23 mouse cellular contexts compared by ENCODE assay signal in the genomic region with DNA sequence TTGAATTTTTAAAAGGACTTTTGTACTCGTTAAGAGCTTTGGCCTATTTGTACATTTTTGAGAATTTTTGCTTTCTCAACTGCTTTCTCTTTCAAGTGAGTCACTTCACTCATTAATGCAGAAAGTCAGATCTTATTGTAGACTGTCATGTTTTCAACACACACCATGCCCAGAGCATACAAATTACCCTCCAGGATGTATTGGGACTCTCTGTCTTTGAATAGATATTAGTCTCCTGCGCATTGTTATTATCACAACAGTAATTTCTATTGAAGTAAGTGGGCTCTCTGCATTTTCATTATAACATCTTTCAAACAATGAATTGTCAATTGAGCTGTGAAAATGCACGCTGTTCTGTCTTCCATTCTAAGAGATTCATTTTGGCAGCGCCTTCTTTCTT.
DNase-seq lines count a peak whose midpoint lies in the region; ATAC-seq and TF ChIP-seq lines count a peak whose summit lies in the region.
"Had no signal": no experiment of that assay in that cellular context is flagged by ENCODE, and none has a peak within 500 bp of the region (broad histone marks: within the 10 kb centered on the region; RNA-seq: fewer than 3 reads in every experiment).

No protein-coding gene starts in this region.

- no peak overlapping the region for H3K9ac ChIP-seq in forebrain, embryonic 13.5 days
- H3K9ac ChIP-seq in forebrain, postnatal 0 days, result no peak overlapping the region
- no peak overlapping the region for H3K9ac ChIP-seq in forebrain, embryonic 11.5 days (ENCODE audit: low read length)
- no peak overlapping the region for H3K9ac ChIP-seq in midbrain, embryonic 14.5 days (replicated peaks; ENCODE audit: low read length)
- H3K9ac ChIP-seq: embryonic facial prominence, embryonic 12.5 days; embryonic facial prominence, embryonic 15.5 days; hindbrain, embryonic 12.5 days; hindbrain, embryonic 15.5 days had no signal

- TF ChIP-seq CTCF in forebrain, postnatal 0 days (IDR thresholded peaks at IDR 0.05; ENCODE audit: low read depth), result no peak

- H3K27ac ChIP-seq in forebrain, embryonic 13.5 days, result no peak overlapping the region
- H3K27ac ChIP-seq in forebrain, embryonic 10.5 days, result no peak overlapping the region
- H3K27ac ChIP-seq in forebrain, postnatal 0 days (ENCODE audit: low read depth, low read length), result no peak overlapping the region; the same call in 1 of the 2 replicates
- no peak overlapping the region for H3K27ac ChIP-seq in forebrain, embryonic 11.5 days (ENCODE audit: low read depth, low read length)
- H3K27ac ChIP-seq in midbrain, embryonic 14.5 days (replicated peaks; ENCODE audit: low read depth, low read length), result no peak overlapping the region
- H3K27ac ChIP-seq in midbrain, embryonic 10.5 days (replicated peaks), result no peak overlapping the region
- H3K27ac ChIP-seq: embryonic facial prominence, embryonic 12.5 days; embryonic facial prominence, embryonic 15.5 days; gastrocnemius, adult 2 months; hindbrain, embryonic 12.5 days; hindbrain, embryonic 15.5 days had no signal

- H3K9me3 ChIP-seq in forebrain, embryonic 13.5 days (replicated peaks), result no peaks in the 10 kb centered on the region
- H3K9me3 ChIP-seq in forebrain, embryonic 10.5 days, result no peaks in the 10 kb centered on the region
- H3K9me3 ChIP-seq in forebrain, postnatal 0 days (ENCODE audit: low read length), result no peaks in the 10 kb centered on the region
- H3K9me3 ChIP-seq in forebrain, embryonic 11.5 days (ENCODE audit: control insufficient read depth, low read length), result no peaks in the 10 kb centered on the region
- H3K9me3 ChIP-seq in midbrain, embryonic 14.5 days (ENCODE audit: control insufficient read depth, low read length), result no peaks in the 10 kb centered on the region
- H3K9me3 ChIP-seq in midbrain, embryonic 10.5 days (replicated peaks), result no peaks in the 10 kb centered on the region
- H3K9me3 ChIP-seq: embryonic facial prominence, embryonic 12.5 days; embryonic facial prominence, embryonic 15.5 days; hindbrain, embryonic 12.5 days; hindbrain, embryonic 15.5 days had no signal

- no peak overlapping the region for H3K4me3 ChIP-seq in forebrain, embryonic 13.5 days
- H3K4me3 ChIP-seq in forebrain, embryonic 10.5 days, result no peak overlapping the region
- no peak overlapping the region for H3K4me3 ChIP-seq in forebrain, postnatal 0 days (ENCODE audit: low read depth, low read length)
- no peak overlapping the region for H3K4me3 ChIP-seq in forebrain, embryonic 11.5 days (ENCODE audit: low read depth, low read length)
- H3K4me3 ChIP-seq in midbrain, embryonic 14.5 days (replicated peaks; ENCODE audit: low read depth, low read length), result no peak overlapping the region
- no peak overlapping the region for H3K4me3 ChIP-seq in midbrain, embryonic 10.5 days
- H3K4me3 ChIP-seq: embryonic facial prominence, embryonic 12.5 days; embryonic facial prominence, embryonic 15.5 days; erythroblast, embryonic 14.5 days; gastrocnemius, adult 2 months; hindbrain, embryonic 12.5 days; hindbrain, embryonic 15.5 days had no signal

- peak; percentile 43; the same call in 1 of the 2 replicates for ATAC-seq in forebrain, embryonic 13.5 days
- peak; percentile 66 for ATAC-seq in forebrain, postnatal 0 days
- no peak; the same call in 1 of the 2 replicates for ATAC-seq in forebrain, embryonic 11.5 days (replicated peaks; ENCODE audit: low FRiP score)
- no peak for ATAC-seq in midbrain, embryonic 14.5 days (ENCODE audit: low FRiP score, low TSS enrichment)
- ATAC-seq: intestine, postnatal 0 days; Patski had no signal

- peaks cover 10% of the 10 kb centered on the region for H3K4me1 ChIP-seq in forebrain, embryonic 13.5 days
- peaks cover 20% of the 10 kb centered on the region for H3K4me1 ChIP-seq in forebrain, embryonic 10.5 days
- peaks cover 9% of the 10 kb centered on the region for H3K4me1 ChIP-seq in forebrain, postnatal 0 days (ENCODE audit: insufficient read depth)
- H3K4me1 ChIP-seq in forebrain, embryonic 11.5 days (replicated peaks; ENCODE audit: control insufficient read depth, insufficient read depth, low read length), result 0 out of 2 replicates have a peak, but pooled peaks cover 3% of the 10 kb centered on the region
- H3K4me1 ChIP-seq in midbrain, embryonic 14.5 days (ENCODE audit: control insufficient read depth, insufficient read depth, low read length), result peaks cover 5% of the 10 kb centered on the region; the same call in 1 of the 2 replicates
- peaks cover 15% of the 10 kb centered on the region; the same call in 1 of the 2 replicates for H3K4me1 ChIP-seq in midbrain, embryonic 10.5 days
- H3K4me1 ChIP-seq: embryonic facial prominence, embryonic 12.5 days; embryonic facial prominence, embryonic 15.5 days; hindbrain, embryonic 15.5 days had no signal

- no peaks in the 10 kb centered on the region for H3K27me3 ChIP-seq in forebrain, embryonic 13.5 days
- H3K27me3 ChIP-seq in forebrain, embryonic 10.5 days (ENCODE audit: poor library complexity, severe bottlenecking), result no peaks in the 10 kb centered on the region
- H3K27me3 ChIP-seq in forebrain, postnatal 0 days (ENCODE audit: insufficient read depth, low read length), result no peaks in the 10 kb centered on the region
- no peaks in the 10 kb centered on the region for H3K27me3 ChIP-seq in forebrain, embryonic 11.5 days (ENCODE audit: control insufficient read depth, insufficient read depth, low read length)
- no peaks in the 10 kb centered on the region for H3K27me3 ChIP-seq in midbrain, embryonic 14.5 days (ENCODE audit: control insufficient read depth, insufficient read depth, low read length)
- H3K27me3 ChIP-seq in midbrain, embryonic 10.5 days (ENCODE audit: low read depth, poor library complexity, severe bottlenecking), result no peaks in the 10 kb centered on the region
- H3K27me3 ChIP-seq: embryonic facial prominence, embryonic 12.5 days; embryonic facial prominence, embryonic 15.5 days; hindbrain, embryonic 12.5 days; hindbrain, embryonic 15.5 days; Patski had no signal

- no peaks in the 10 kb centered on the region for H3K36me3 ChIP-seq in forebrain, embryonic 13.5 days (ENCODE audit: poor library complexity, severe bottlenecking)
- H3K36me3 ChIP-seq in forebrain, embryonic 10.5 days (replicated peaks), result no peaks in the 10 kb centered on the region
- no peaks in the 10 kb centered on the region for H3K36me3 ChIP-seq in forebrain, postnatal 0 days (ENCODE audit: insufficient read depth)
- no peaks in the 10 kb centered on the region for H3K36me3 ChIP-seq in forebrain, embryonic 11.5 days (ENCODE audit: control insufficient read depth, insufficient read depth, low read length)
- H3K36me3 ChIP-seq in midbrain, embryonic 14.5 days (ENCODE audit: control insufficient read depth, insufficient read depth, low read length), result no peaks in the 10 kb centered on the region
- H3K36me3 ChIP-seq in midbrain, embryonic 10.5 days, result no peaks in the 10 kb centered on the region
- H3K36me3 ChIP-seq: embryonic facial prominence, embryonic 12.5 days; embryonic facial prominence, embryonic 15.5 days; hindbrain, embryonic 12.5 days; hindbrain, embryonic 15.5 days had no signal

- no peak for DNase-seq in forebrain, embryonic 10.5 days (ENCODE audit: extremely low spot score, low spot score)
- DNase-seq in forebrain, postnatal 0 days, result no peak
- no peak for DNase-seq in forebrain, embryonic 11.5 days (ENCODE audit: low spot score)
- peak; percentile 26 for DNase-seq in midbrain, embryonic 14.5 days
- DNase-seq in midbrain, embryonic 10.5 days (ENCODE audit: low spot score), result no peak
- DNase-seq: adrenal gland, postnatal 10 days; adrenal gland, postnatal 36 days; cerebellum, adult 11 months; cerebellum, adult 2 months; cerebellum, adult 9-11 months; cerebellum, postnatal 25 days; gastrocnemius, adult 2 months; gastrocnemius, postnatal 14 days; heart, adult 11 months had no signal

- 36% methylated on average over 4 of the region's 4 CpGs for WGBS in forebrain, embryonic 13.5 days
- WGBS in forebrain, embryonic 10.5 days, result 73% methylated on average over 4 of the region's 4 CpGs
- WGBS in forebrain, postnatal 0 days, result 30% methylated on average over 4 of the region's 4 CpGs
- 57% methylated on average over 4 of the region's 4 CpGs for WGBS in forebrain, embryonic 11.5 days
- 33% methylated on average over 4 of the region's 4 CpGs for WGBS in midbrain, embryonic 14.5 days
- whole genome bisulfite sequencing in midbrain, embryonic 10.5 days, result 77% methylated on average over 4 of the region's 4 CpGs

- H3K4me2 ChIP-seq in forebrain, embryonic 13.5 days, result no peak overlapping the region
- H3K4me2 ChIP-seq in forebrain, postnatal 0 days (ENCODE audit: low read depth), result no peak overlapping the region
- H3K4me2 ChIP-seq in forebrain, embryonic 11.5 days (ENCODE audit: low read depth, low read length, severe bottlenecking), result no peak overlapping the region
- no peak overlapping the region for H3K4me2 ChIP-seq in midbrain, embryonic 14.5 days (ENCODE audit: low read length)
- H3K4me2 ChIP-seq: embryonic facial prominence, embryonic 12.5 days; embryonic facial prominence, embryonic 15.5 days; heart, embryonic 11.5 days; hindbrain, embryonic 12.5 days; hindbrain, embryonic 15.5 days had no signal

Comparison
In these comparisons a context has a peak if more than half of its experiments do, and no peak if none do; other contexts are left out.
1. ATAC-seq: peak in forebrain, embryonic 13.5 days (single experiment) and forebrain, postnatal 0 days (single experiment); none in forebrain, embryonic 11.5 days (single experiment) and midbrain, embryonic 14.5 days (single experiment).